Mouse (Mus musculus) ZHBTc4 (cell line): Measurements from ENCODE around the gene Pde3a.
"Not testable (repeated sequence)": the region's sequence is repeated elsewhere in the genome, so short reads cannot be mapped to it uniquely, and the experiment has no call there.

Experiments
- DNase-seq: peaks from one replicate; pipeline ENCODE4 v3.0.0-alpha.2; 2011; ENCODE audit warnings: low read depth, low spot score

Gene Pde3a

DNA sequence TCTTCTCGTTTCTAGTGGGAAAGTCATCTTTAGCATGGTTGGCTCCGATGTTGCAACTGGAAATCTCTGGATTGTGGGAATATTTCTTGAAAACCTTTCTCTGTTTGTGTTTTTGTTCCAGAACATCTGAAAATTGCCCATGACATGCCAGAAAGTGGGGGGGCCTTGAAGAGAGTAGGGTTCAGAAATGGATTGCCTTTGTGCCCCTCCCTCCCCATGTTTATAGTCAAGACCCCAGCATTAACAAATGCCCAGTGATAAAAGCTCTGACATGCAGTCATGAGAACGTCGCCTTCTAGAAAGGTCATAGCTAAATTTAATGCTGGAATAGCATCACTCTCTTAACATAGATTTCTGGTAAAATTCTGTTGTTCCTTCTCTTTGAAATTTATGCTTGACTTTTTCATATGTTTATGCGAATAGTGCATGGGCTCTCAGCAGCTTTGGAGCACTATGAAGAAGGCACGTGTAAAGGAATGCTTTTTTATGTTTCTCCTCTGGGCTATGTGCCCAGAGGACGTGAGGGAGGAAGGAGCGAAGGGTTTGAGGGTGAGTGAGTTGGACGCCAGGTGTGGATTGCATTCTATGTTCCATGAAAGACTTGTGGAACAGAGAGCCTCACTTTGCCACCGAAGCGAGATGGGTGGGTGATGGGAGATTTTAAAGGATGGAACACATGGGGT, 19.0 kb downstream of the Pde3a start:
- no peak for DNase-seq

DNA sequence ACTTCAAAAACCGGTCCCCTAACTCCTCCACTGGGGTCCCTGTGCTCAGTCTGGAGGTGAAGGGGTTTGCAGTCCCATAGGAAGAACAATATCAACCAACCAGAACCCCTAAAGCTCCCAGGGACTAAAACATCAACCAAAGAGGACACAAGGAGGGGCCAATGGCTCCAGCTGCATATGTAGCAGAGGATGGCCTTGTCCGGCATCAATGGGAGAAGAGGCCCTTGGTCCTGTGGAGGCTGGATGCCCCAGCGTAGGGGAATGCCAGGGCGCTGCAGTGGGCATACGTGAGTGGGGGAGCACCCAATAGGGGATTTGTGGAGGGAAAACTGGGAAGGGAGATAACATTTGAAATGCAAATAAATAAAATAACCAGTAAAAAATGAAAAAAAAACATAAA, 19.8 kb downstream of the Pde3a start:
- no peak for DNase-seq

DNA sequence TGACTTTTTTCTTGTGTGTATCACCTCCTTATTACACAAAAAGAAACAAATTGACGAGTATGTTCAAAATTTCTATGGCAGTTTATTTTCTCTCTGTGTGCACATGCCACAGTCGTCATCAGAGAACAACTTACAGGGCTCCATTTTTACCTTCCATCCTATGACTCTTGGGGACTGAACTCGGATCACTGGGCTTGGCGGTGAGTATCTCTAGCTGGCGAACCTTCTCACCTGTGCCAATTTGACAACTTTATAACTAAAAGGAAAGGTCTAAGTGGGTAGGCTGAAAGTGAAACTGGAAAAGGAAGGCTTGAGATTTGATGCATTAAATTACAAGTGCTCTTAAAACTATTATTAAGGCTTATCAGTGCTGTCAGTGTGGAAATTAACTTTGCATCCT, 22.1 kb downstream of the Pde3a start:
- no peak for DNase-seq

DNA sequence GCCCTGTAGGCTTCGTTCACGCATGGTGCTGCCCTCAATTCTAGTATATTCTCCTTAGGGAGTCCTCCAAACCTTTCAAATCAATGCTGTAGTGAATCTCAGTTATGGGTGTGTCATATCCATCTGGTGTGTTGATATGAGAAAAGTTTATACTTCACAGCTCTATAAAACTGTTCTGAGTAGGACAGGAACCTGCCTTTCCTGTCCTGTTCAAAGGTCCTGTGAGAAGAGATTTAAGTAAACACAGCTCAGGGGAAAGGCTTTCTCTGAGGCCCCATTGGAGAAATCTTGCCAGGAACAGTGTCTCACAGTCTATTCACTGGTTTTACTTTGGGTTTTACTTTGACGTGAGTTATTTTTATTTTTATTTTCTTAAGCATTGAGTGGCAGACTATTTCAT, 22.5 kb downstream of the Pde3a start:
- DNase-seq: no peak

DNA sequence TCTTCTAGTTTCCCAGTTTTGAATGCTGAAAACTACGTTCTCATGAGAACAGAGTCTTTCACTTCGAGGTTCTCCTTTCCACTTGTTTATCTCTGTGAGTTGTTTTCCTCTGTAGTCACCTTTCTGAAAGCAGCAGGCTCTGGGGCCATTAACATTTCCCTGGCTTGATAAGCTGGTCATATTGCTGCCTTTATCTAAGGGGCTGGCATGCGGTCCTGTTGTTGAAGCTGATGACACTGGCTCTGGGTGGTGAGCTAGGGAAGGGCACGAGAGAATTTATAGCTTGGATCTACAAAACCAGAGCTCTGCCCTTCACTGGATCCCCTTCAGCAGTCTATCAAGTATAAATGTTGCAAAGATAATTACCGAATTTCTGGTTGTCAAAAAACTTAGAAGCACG, 24.6 kb downstream of the Pde3a start:
- no peak for DNase-seq

DNA sequence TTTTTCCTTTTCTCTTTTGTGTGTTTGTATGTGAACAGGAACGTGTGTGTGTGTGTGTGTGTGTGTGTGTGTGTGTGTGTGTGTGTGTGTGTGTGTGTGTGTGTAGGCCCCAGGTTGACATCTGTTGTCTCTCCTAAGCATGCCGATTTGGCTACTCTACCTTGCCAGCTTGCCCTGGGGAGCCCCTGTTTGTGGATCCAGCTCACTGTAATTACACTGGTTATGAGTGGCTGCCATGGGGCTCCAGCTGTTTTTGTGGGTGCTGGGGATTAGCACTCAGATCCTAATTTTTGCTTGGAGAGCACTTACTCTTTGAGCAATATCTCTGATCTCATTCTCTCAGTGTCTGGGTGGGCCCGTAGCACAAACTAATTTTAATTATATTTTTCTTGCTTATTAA, 32.6 kb downstream of the Pde3a start:
- DNase-seq: no peak

DNA sequence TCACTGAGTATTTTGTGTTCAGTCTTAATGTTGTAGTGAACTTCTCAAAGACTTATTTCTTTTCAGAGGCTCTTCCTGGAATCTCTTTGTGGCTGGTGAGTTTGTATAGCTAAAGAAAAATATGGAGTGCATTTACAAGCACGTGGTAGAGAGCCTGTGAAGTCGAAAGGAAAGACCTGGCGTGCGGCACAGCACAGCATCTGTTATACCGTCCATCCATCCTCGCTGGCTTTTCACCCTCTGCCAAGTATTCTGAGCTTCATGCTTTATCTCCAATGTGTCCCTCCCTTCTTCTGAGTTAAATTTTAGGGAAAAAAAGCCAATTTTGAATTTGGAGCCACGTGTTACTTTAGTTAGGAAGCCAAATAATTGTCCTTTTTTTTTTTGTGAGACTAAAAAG, 33.7 kb downstream of the Pde3a start:
- DNase-seq: no peak

DNA sequence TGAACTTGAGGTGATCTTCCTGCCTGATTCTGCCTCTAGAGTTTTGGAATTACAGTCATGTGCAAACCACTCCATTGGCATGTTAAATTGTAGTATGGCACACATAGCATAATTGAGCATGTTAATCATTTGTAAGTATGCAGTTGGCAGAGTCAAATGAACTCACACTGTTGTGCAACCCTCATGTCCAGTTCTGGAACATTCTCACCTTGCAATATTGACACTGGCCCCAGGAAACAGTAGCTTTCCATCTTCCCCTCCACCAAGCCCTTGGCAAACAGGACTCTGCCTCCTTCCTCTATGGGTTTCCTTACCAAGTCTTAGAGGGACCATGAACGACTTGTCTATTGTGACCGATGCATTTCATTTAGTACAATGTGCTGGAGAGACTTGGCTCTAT, 42.1 kb downstream of the Pde3a start:
- DNase-seq: no peak

DNA sequence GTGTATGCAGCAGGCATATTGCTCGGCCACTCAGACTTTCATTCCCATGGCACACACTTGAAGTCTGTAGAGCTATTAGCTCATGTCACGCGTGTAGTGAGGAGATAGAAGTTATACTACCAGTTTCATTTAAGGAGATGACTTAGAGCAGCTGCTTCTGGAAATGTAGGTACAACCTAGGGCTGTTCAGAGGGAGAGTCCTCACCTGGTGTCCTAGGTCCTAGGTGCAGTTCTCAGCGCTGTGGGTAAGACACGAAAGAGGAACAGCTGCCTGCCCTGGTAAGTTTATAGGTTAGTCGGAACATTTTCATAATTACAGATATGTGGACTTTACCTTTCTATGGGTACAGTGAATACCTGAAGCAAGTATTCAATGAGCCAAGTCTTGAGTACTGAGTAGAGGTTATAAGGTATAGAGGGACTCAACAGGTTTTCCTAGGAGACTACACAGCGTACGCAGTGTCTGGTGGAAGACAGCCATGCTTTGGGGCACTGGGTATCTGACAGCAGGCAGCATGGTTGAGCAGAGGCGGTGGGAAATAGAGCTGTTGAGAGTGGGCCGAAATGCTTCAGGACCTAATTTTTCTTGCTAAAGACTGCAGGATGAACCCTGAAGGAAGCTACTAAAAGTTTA, 43.9 kb downstream of the Pde3a start:
- no peak for DNase-seq

DNA sequence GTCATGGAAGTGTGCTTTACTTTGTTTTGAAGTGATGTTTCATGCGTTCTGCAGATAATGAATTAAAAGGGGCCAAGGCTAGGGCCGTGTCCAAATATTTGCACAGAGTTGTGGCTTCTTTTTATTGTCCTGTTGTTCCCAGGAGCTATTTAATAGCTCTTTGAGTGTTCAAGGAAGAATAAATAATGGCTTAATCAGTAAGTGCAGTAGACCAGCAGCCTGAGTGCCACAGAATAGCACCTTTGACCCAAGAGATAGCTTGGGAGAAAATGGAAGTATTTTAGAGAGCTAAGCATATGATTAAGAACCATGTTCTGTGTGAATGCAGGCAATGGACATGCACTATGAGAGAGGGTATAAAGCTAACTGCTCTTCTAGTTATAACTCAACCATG, 44.4 kb downstream of the Pde3a start:
- DNase-seq: no peak

DNA sequence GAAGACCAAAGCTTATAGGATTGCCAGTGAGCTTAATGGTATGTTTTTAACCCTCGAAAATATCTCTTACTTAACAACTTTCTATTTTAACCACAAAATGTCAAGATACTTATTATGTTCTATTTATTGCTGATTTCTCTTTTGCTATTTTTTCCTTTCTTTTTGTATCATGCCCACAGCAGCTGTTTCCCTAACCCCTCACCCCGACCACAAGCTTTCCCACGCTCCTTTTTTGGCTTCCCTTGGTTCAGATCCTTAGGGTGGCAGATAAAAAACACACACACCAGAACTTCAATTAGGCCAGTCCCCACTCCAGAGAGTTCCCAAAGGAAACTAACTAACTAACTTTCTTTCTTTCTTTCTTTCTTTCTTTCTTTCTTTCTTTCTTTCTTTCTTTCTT, 46.2 kb downstream of the Pde3a start:
- no peak for DNase-seq

DNA sequence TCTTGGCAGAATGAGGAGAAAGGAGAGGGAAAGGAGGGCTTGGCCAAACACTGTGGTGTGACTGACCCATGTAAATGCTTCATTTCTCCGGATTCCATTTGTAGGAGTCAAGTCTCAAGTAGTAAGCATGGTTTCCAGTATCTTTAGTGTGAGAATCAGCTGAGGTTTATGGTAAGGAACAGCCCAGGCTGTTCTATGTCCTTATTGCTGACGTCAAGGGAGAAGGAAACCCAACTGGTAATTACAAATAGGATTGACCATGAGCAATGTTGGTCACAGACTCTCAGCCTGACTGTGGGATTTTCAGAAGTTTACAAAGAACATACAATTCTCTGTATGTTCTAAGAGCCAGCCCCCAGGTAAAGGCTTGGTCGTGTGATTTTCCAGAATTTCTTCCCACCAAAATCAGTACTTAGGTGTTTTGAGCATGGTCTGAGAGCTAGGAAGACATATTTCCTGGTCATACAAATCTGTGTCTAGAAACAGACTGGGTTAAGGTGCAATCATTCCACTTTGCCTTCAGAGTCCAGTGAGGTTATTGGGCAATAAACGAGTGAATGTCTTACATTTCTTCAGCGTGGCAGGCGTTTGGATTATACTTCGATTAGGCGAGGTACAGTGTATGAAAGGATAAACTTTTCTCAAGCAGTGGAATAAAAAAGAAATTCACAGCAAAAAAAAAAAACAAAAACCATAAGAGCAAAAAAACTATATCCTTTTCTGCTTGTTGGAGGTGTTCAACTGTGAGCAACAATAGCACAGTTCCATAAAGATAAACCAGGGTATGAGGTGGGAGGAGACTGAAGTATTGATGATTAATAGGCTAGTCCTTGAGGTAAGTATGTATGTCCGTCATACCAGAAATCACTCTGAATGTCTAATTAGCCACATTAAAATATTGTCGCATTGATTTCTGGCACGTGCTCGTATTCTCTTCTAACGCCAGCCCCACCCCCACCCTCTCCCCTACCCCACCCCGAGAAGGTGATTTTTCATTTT, 53.0 kb downstream of the Pde3a start:
- DNase-seq: no peak

DNA sequence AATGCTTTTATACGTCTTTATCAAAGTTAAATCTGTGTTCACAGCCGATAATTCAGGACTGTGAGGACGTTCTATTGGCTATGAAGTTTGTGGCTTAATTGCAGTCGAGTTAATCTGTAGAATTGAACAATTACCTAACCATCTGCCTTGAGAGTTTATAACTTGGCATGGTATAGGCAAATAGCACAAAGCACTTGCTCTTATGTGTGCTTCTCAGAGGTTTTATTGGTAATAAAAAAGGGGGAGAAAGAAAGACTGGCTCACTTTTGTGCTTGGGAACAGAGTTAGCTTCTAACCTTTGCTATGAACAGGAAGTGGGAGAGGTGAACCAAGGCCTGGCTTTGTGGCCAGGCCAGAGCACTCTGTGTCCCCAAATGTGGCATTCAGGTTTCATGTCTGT, 53.8 kb downstream of the Pde3a start:
- no peak for DNase-seq

DNA sequence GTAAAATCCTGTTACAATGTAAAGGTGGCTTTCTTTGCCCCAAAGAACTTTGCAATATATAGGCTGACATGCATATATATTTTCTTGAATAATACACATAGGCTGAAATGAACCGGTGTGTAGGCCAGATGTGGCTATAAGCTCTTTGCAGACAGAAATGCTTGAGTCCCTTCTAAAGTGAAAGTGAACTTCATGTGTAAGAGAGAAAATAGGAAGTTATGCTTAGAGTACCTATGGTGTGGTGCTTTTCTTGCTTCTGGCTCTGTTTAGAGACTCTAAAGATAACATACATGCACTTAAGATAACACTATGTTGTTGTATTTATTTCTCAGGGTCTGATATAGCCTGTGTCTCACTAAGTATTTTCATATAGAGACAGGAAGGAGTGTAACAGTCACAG, 58.3 kb downstream of the Pde3a start:
- DNase-seq: no peak

DNA sequence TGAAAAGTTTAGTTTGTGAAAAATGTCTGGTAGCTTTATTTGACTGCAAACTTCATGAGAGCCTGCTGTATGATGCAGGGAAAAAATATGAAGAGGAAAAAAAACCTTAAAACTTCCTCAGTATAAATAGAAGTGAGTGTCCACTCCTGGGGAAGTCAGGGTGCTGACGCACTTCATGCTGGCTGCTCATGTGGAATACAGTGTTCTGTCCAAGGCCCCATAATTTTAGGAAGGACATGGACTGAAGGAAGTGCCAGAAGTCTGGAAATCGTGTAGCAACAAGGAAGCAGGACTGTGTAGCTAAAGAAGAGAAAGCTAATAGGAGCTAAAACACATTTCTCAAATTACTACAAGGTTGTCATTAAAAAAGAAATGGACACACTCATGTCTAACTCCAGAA, 59.4 kb downstream of the Pde3a start:
- DNase-seq: no peak

DNA sequence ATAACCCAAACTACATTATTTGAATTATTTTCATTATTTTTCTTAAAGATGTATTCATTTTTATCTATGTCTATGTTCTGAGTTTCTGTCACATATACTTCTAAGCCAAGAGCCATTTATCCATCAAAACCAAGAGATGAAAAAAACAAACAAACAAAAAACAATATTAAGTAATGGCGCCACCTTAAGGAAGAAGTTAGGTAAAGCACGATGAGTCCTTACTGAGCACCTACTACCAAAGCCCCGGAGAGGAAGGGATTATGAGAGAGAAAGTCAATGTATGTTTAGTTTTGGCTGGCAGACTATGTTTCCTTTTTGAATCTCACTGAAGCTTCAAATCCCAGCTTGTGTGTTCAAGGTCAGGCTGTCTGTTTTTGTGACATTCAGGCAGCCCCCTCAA, 60.8 kb downstream of the Pde3a start:
- DNase-seq: peak; percentile 7

DNA sequence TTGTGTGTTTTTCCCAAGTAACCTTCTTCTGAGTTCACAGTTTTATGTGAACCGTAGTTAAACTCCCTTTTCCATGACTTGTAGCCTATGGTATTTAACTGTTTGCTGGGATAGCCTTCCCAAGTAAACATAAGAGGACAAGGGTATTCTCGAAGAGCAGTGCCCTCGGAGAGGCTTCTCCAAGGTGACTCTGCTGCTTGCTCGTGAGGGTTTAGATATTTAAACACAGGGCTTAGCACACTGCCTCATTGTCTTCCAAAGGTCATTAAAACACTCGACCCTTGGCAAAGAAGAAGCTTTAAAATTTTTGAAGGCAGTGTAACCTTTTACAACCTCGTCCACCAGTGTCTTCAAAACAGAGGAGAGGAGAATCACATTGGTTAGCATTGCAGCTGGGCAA, 61.3 kb downstream of the Pde3a start:
- no peak for DNase-seq

DNA sequence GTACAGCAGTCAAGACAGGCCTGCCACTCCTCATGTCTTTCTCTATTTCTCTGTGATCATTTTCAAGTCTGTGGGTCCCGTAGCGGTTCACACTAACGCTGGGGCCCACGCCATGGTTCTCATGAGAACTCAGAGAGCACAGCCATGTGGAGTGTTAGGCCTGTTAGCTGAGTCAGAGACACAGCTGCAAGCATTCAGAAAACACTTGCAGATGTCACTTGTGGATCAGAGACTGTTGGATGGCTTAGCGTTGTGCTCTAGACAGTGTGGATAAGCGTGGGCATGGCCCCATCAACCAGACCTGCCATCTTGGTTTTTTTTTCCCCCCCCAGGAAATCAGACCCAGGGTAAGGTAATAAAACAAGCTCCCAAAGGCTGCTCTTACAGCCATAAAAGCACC, 62.5 kb downstream of the Pde3a start:
- no peak for DNase-seq

DNA sequence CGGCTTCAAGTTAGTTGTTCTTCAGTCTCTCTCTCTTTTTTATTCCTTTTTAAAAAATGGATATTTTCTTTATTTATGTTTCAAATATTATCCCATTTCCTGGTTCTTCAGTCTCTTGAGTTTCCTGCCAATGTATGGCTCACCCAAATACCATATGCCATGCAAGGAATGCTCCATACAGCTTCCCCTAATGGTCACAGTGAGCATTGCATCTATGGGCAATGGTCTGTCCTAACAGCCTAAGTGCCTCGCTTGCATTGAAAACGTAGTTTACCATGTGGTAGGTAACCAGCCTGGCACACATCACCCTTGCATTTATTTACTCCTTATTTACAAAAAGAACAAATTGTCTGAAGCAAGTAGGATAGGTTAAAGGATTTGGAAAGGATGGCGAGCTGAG, 64.0 kb downstream of the Pde3a start:
- DNase-seq: peak; percentile 22

DNA sequence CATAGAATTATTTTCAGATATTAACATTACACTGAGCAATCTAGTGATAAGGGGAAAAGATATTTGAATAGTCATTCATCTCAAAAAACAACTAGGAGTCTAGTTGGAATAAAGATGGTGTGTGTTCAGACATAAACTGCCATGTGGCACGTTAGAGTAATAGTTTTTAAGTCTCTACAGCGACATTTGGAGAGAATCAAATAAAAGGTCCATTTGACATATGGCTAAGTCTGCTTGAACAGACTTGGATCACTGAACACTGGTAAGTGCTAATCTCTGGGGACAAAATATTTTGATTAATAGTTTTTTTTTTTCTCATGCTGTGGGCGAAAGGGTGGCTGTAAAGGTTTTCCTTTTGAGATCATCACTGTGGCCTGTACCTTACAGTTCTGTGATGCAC, 69.4 kb downstream of the Pde3a start:
- DNase-seq: no peak

DNA sequence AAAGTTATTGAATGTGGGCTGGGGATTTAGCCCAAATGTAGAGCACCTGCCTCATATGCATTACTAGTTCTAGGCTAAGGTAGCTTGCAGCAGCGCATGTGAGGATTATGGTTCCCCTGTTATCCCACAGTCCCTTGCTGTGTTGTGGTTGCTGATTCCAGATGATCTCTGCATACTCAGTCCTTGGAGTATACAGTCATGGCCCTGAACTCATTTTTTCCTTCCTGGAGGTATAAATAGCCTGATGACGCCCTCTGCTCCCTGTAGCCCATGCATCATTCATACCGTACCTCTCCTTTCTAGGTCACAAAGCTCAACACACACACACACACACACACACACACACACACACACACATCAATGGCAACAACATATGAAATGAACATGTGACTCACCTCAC, 72.2 kb downstream of the Pde3a start:
- DNase-seq: no peak

DNA sequence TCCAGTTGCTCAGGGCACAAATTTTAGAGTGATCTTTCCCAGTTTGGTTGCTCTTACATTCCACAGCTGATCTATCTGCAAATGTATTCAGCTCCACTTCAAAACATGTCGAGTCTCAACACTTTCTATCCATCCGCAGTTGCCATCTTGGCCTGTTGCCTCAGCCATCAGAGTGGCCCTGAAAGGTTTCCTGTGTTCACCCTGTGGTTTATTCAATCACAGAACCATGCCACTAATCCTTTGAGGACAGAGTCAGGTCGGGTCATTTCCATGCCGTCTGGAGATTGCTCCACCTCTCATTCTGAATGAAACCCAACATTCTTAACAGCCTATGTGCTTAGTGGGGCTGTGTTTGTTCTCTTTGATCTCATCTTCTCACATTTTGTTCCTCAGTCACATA, 73.9 kb downstream of the Pde3a start:
- DNase-seq: no peak

DNA sequence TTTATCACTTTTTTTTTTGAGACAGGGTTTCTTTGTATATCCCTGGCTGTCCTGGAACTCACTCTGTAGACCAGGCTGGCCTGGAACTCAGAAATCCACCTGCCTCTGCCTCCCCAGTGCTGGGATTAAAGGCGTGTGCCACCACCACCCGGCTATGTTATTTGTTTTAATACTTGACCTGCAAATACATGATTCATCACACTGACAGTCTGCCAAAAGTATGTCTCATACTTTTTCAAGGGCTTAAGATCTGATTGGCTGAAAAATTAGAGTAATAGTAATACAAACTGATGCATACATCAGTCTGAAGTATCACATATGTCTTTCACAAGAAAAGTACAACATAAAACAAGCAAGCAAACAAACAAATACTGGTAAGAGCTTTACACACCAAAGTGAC, 78.1 kb downstream of the Pde3a start:
- DNase-seq: not testable (repeated sequence)
